7 mouse cellular contexts compared by ENCODE assay signal in genomic region chr5:146963937-146964278, GRCm38 (mm10). TPM values are rescaled to one million over a fixed set of nuclear protein-coding genes. Genes with fewer than 3 reads are reported as not detected.
DNase-seq lines count a peak whose midpoint lies in the region; ATAC-seq and TF ChIP-seq lines count a peak whose summit lies in the region.

No protein-coding gene starts in this region.

- peaks cover 4% of the 10 kb centered on the region; the same call in 1 of the 2 replicates for H3K4me1 ChIP-seq in spleen, adult 2 months (ENCODE audit: control insufficient read depth, insufficient read depth, insufficient read length)
- H3K4me1 ChIP-seq in forebrain, embryonic 14.5 days (ENCODE audit: control insufficient read depth, insufficient read depth, low read length): peaks cover 4% of the 10 kb centered on the region
- peaks cover 16% of the 10 kb centered on the region for H3K4me1 ChIP-seq in liver, embryonic 13.5 days (replicated peaks)
- peaks cover 4% of the 10 kb centered on the region for H3K4me1 ChIP-seq in stomach, embryonic 16.5 days (ENCODE audit: control insufficient read depth, insufficient read depth, low read length)

- TF ChIP-seq POLR2A in spleen, adult 2 months (IDR thresholded peaks at IDR 0.05; ENCODE audit: low read depth, low read length): no peak

- H3K4me2 ChIP-seq in forebrain, embryonic 14.5 days (ENCODE audit: low read length): peak overlapping the region; percentile 74
- H3K4me2 ChIP-seq in liver, embryonic 13.5 days: peak overlapping the region; percentile 84
- H3K4me2 ChIP-seq in stomach, embryonic 16.5 days (ENCODE audit: low read depth, low read length): peak overlapping the region; percentile 63

- peak overlapping the region; percentile 85; the same call in 1 of the 2 replicates for H3K9ac ChIP-seq in forebrain, embryonic 14.5 days (ENCODE audit: low read length)
- peak overlapping the region; percentile 84 for H3K9ac ChIP-seq in liver, embryonic 13.5 days
- H3K9ac ChIP-seq in stomach, embryonic 16.5 days (ENCODE audit: low read length): peak overlapping the region; percentile 81

- H3K9me3 ChIP-seq in forebrain, embryonic 14.5 days (replicated peaks; ENCODE audit: control insufficient read depth, low read length): no peaks in the 10 kb centered on the region
- no peaks in the 10 kb centered on the region for H3K9me3 ChIP-seq in liver, embryonic 13.5 days (replicated peaks)
- no peaks in the 10 kb centered on the region for H3K9me3 ChIP-seq in stomach, embryonic 16.5 days (replicated peaks; ENCODE audit: control insufficient read depth, low read length)

- WGBS in spleen, adult 2 months: 65% methylated on average over 8 of the region's 8 CpGs
- 55% methylated on average over 8 of the region's 8 CpGs for WGBS in forebrain, embryonic 14.5 days
- 58% methylated on average over 8 of the region's 8 CpGs for WGBS in liver, embryonic 13.5 days (ENCODE audit: insufficient replicate concordance)
- WGBS in stomach, embryonic 16.5 days: 46% methylated on average over 8 of the region's 8 CpGs

- no peak overlapping the region for H3K27ac ChIP-seq in spleen, adult 2 months (ENCODE audit: insufficient read depth, low read length)
- no peak overlapping the region for H3K27ac ChIP-seq in forebrain, embryonic 14.5 days (ENCODE audit: low read depth, low read length)
- H3K27ac ChIP-seq in liver, embryonic 13.5 days: no peak overlapping the region
- H3K27ac ChIP-seq in stomach, embryonic 16.5 days (ENCODE audit: low read length): no peak overlapping the region

- TF ChIP-seq CTCF in spleen, adult 2 months (IDR thresholded peaks at IDR 0.05; ENCODE audit: extremely low read depth, insufficient read depth, insufficient read length, insufficient replicate concordance): no peak

- H3K36me3 ChIP-seq in spleen, adult 2 months (ENCODE audit: control insufficient read depth, insufficient read depth, low read length): no peaks in the 10 kb centered on the region
- H3K36me3 ChIP-seq in forebrain, embryonic 14.5 days (ENCODE audit: control insufficient read depth, insufficient read depth, low read length): peaks cover 10% of the 10 kb centered on the region
- H3K36me3 ChIP-seq in liver, embryonic 13.5 days: peaks cover 10% of the 10 kb centered on the region
- H3K36me3 ChIP-seq in stomach, embryonic 16.5 days (ENCODE audit: control insufficient read depth, insufficient read depth, low read length): no peaks in the 10 kb centered on the region

- ATAC-seq in forebrain, embryonic 14.5 days: peak; percentile 38
- 0 out of 2 replicates have a peak, but pooled peaks have one; percentile 16 for ATAC-seq in liver, embryonic 13.5 days (ENCODE audit: low read depth)
- peak; percentile 23; the same call in 1 of the 2 replicates for ATAC-seq in stomach, embryonic 16.5 days (ENCODE audit: insufficient read depth, low FRiP score)

- DNase-seq in spleen, adult 2 months (ENCODE audit: low read depth in 1 of 2, low spot score in 2 of 2): no peak
- no peak for DNase-seq in spleen, adult 18-20 months
- DNase-seq in forebrain, embryonic 14.5 days (ENCODE audit: low spot score): no peak
- peak; percentile 8 for DNase-seq in liver, embryonic 13.5 days
- no peak for DNase-seq in urinary bladder, postnatal 25 days (ENCODE audit: low spot score)
- no peak for DNase-seq in frontal cortex, postnatal 10 days (ENCODE audit: low spot score in 2 of 2)

- no peaks in the 10 kb centered on the region for H3K27me3 ChIP-seq in spleen, adult 2 months (ENCODE audit: control insufficient read depth, insufficient read depth, low read length)
- H3K27me3 ChIP-seq in forebrain, embryonic 14.5 days (replicated peaks; ENCODE audit: control insufficient read depth, insufficient read depth, low read length): no peaks in the 10 kb centered on the region
- no peaks in the 10 kb centered on the region for H3K27me3 ChIP-seq in liver, embryonic 13.5 days
- H3K27me3 ChIP-seq in stomach, embryonic 16.5 days (ENCODE audit: control insufficient read depth, insufficient read depth, low read length): no peaks in the 10 kb centered on the region

- peak overlapping the region; percentile 99; the same call in 1 of the 2 replicates for H3K4me3 ChIP-seq in spleen, adult 2 months (ENCODE audit: extremely low read depth, insufficient read depth, insufficient read length)
- H3K4me3 ChIP-seq in forebrain, embryonic 14.5 days (ENCODE audit: low read depth, low read length): peak overlapping the region; percentile 83
- peak overlapping the region; percentile 87 for H3K4me3 ChIP-seq in liver, embryonic 13.5 days (replicated peaks)
- H3K4me3 ChIP-seq in stomach, embryonic 16.5 days (replicated peaks; ENCODE audit: low read length): peak overlapping the region; percentile 78

RNA-seq across cellular contexts. Expression of gene Mtif3, which starts 0.3 kb away (rescaled TPM):
- 6.7 and 6.8 TPM in 2 replicates for polyA plus RNA-seq in spleen, adult 2 months (2012; rRNA removed)
- polyA plus RNA-seq in forebrain, embryonic 14.5 days (2014; fragmentation: Nextera tagmentation; extraction: Ambion mirVana): 27.1 and 34.4 TPM in 2 replicates
- 14.7 and 15.3 TPM in 2 replicates for polyA plus RNA-seq in liver, embryonic 13.5 days (2015; fragmentation: Nextera tagmentation; extraction: Ambion mirVana)
- 24.3 and 29.0 TPM in 2 replicates for polyA plus RNA-seq in stomach, embryonic 16.5 days (2015; fragmentation: Nextera tagmentation; extraction: Ambion mirVana)

RNA-seq across cellular contexts. Expression of gene Gtf3a, which starts 15.5 kb away (rescaled TPM):
- polyA plus RNA-seq in spleen, adult 2 months (2012; rRNA removed): 40.5 and 74.9 TPM in 2 replicates
- 99.7 and 110 TPM in 2 replicates for polyA plus RNA-seq in forebrain, embryonic 14.5 days (2014; fragmentation: Nextera tagmentation; extraction: Ambion mirVana)
- polyA plus RNA-seq in liver, embryonic 13.5 days (2015; fragmentation: Nextera tagmentation; extraction: Ambion mirVana): 77.0 and 84.6 TPM in 2 replicates
- polyA plus RNA-seq in stomach, embryonic 16.5 days (2015; fragmentation: Nextera tagmentation; extraction: Ambion mirVana): 102 and 109 TPM in 2 replicates
